Mouse (Mus musculus) embryonic facial prominence, embryonic 10.5 days (tissue): Measurements from ENCODE around the gene Vac14. TPM values are rescaled to one million over a fixed set of nuclear protein-coding genes. Genes with fewer than 3 reads are reported as not detected.

Source experiments
- DNase-seq: peaks from one replicate; pipeline ENCODE4 v3.0.0-alpha.2; 2017; ENCODE audit warnings: low spot score
- H3K27ac ChIP-seq: fragments of 300-500 bp; sonication (generic); replicated peaks from 2 replicates; pipeline ENCODE4 v1.5.1; 2016; ENCODE audit warnings: mild to moderate bottlenecking
- H3K27me3 ChIP-seq: fragments of 300-500 bp; sonication (generic); replicated peaks from 2 replicates; pipeline ENCODE4 v1.6.1; 2016; ENCODE audit warnings: low read depth, mild to moderate bottlenecking; ENCODE audit not compliant: poor library complexity, severe bottlenecking
- H3K36me3 ChIP-seq: fragments of 300-500 bp; sonication (generic); replicated peaks from 2 replicates; pipeline ENCODE4 v1.6.1; 2016; ENCODE audit warnings: mild to moderate bottlenecking, moderate library complexity
- H3K4me1 ChIP-seq: fragments of 300-500 bp; sonication (generic); 2 replicates; pipeline ENCODE4 v1.6.1; 2016
- H3K4me3 ChIP-seq: fragments of 300-500 bp; sonication (generic); 2 replicates; pipeline ENCODE4 v1.5.1; 2016; ENCODE audit warnings: mild to moderate bottlenecking, moderate library complexity
- H3K9me3 ChIP-seq: fragments of 300-500 bp; sonication (generic); 2 replicates; pipeline ENCODE4 v1.6.1; 2016; ENCODE audit warnings: mild to moderate bottlenecking
- WGBS: fragments of 180-500 bp; shearing (Covaris S2); methylation state at CpG from one replicate; pipeline ENCODE4 v1.1.7; 2016; 5-methylcytosine and 5-hydroxymethylcytosine counted together
- polyA plus RNA-seq: library from polyadenylated mRNA; unstranded; fragments of >200 nt; fragmentation: Nextera tagmentation; extraction: Ambion mirVana; gene quantifications from 2 replicates; pipeline ENCODE4 v1.2.1, GENCODE M21; 2016

The Vac14 gene
- polyA plus RNA-seq, 1 experiment from 2014 or later: 26.2 TPM

DNA sequence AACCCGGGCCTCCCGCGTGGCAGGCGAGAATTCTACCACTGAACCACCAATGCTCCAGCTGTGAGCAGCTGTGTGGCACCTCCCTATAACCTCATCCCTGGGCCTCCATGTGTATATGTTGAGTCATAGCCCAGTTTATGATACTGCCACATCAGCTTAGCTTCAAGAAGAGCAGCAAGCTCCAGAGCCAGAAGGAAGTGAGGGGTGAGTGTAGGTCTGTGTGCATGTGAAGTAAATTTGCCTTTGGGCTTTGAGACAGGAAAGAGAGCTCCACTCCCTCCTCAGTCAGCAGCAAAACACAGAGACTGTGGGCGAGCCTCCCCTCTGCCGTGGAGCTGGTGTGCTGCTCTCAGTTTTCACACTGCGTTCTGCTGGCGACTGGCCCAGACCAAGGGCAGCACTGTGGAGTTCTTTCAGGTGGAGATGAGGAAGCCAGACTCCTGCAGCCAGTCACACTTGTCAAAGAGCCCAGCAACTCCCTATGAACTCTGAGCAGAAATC lies 12.2 kb downstream of the Vac14 start:
- 88% methylated on average over 8 of the region's 8 CpGs for WGBS
- DNase-seq: no peak
- Histone ChIP-seq H3K36me3 (peaks cover 46% of the 10 kb centered on the region), H3K9me3 (no peaks in the 10 kb centered on the region), H3K27me3 (no peaks in the 10 kb centered on the region), H3K27ac (no peak overlapping the region), H3K4me3 (no peak overlapping the region), H3K4me1 (no peaks in the 10 kb centered on the region)

- H3K36me3 ChIP-seq: peaks cover 52% of the 10 kb centered on the region
- H3K4me1 ChIP-seq: no peaks in the 10 kb centered on the region
- no peak overlapping the region for H3K27ac ChIP-seq
- H3K27me3 ChIP-seq: no peaks in the 10 kb centered on the region
- no peak overlapping the region for H3K4me3 ChIP-seq
- no peaks in the 10 kb centered on the region for H3K9me3 ChIP-seq
- 92% methylated on average over 7 of the region's 7 CpGs for whole genome bisulfite sequencing
- no peak for DNase-seq
Observed at GRCm38 (mm10) chr8:110631201-110631600, 12.8 kb downstream of the Vac14 start.

GRCm38 (mm10) chr8:110633814-110634213 lies 15.4 kb downstream of the Vac14 start:
- H3K27ac ChIP-seq: no peak overlapping the region
- DNase-seq: no peak
- H3K4me1 ChIP-seq: no peaks in the 10 kb centered on the region
- no peak overlapping the region for H3K4me3 ChIP-seq
- no peaks in the 10 kb centered on the region for H3K27me3 ChIP-seq
- 95% methylated on average over 3 of the region's 3 CpGs for WGBS
- H3K9me3 ChIP-seq: no peaks in the 10 kb centered on the region
- peaks cover 78% of the 10 kb centered on the region for H3K36me3 ChIP-seq

GRCm38 (mm10) chr8:110636182-110636581 lies 17.8 kb downstream of the Vac14 start:
- WGBS: 92% methylated on average over 6 of the region's 6 CpGs
- no peak overlapping the region for H3K4me3 ChIP-seq
- H3K4me1 ChIP-seq: no peaks in the 10 kb centered on the region
- no peaks in the 10 kb centered on the region for H3K27me3 ChIP-seq
- DNase-seq: no peak
- H3K36me3 ChIP-seq: peaks cover 84% of the 10 kb centered on the region
- H3K9me3 ChIP-seq: no peaks in the 10 kb centered on the region
- H3K27ac ChIP-seq: no peak overlapping the region

GRCm38 (mm10) chr8:110642331-110642730 lies 23.9 kb downstream of the Vac14 start:
- Histone ChIP-seq H3K27me3 (no peaks in the 10 kb centered on the region), H3K4me1 (no peaks in the 10 kb centered on the region), H3K36me3 (peaks cover 57% of the 10 kb centered on the region), H3K27ac (no peak overlapping the region), H3K9me3 (no peaks in the 10 kb centered on the region), H3K4me3 (no peak overlapping the region)
- WGBS: 92% methylated on average over 5 of the region's 5 CpGs
- DNase-seq: no peak

GRCm38 (mm10) chr8:110643177-110643576 lies 24.8 kb downstream of the Vac14 start:
- H3K27me3 ChIP-seq: no peaks in the 10 kb centered on the region
- H3K4me1 ChIP-seq: no peaks in the 10 kb centered on the region
- H3K4me3 ChIP-seq: no peak overlapping the region
- no peaks in the 10 kb centered on the region for H3K9me3 ChIP-seq
- no peak for DNase-seq
- no peak overlapping the region for H3K27ac ChIP-seq
- WGBS: 74% methylated on average over 4 of the region's 4 CpGs
- peaks cover 49% of the 10 kb centered on the region for H3K36me3 ChIP-seq

DNA sequence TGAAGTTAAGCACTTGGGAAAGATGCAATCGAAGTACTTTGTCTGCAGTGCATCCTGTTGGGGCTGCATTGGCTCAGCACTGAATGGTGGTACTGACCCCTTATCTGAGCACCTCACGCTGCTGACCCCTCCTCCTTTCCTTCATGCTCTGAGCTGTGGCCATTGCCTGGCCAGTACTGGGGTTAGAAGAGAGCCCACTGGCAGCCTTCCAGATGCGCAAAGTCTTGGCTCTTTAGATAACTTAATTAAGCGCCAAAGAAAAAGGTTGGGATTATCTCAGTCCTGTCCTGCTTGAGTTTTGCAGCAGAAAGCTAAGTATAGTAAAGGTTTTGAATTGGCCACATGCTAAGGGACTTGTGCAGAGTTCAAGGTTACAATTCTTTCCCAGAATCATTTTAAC lies 26.0 kb downstream of the Vac14 start:
- peaks cover 47% of the 10 kb centered on the region for H3K36me3 ChIP-seq
- 88% methylated on average over 4 of the region's 4 CpGs for WGBS
- H3K4me3 ChIP-seq: no peak overlapping the region
- no peaks in the 10 kb centered on the region for H3K27me3 ChIP-seq
- no peak overlapping the region for H3K27ac ChIP-seq
- no peak for DNase-seq
- H3K4me1 ChIP-seq: no peaks in the 10 kb centered on the region
- no peaks in the 10 kb centered on the region for H3K9me3 ChIP-seq

DNA sequence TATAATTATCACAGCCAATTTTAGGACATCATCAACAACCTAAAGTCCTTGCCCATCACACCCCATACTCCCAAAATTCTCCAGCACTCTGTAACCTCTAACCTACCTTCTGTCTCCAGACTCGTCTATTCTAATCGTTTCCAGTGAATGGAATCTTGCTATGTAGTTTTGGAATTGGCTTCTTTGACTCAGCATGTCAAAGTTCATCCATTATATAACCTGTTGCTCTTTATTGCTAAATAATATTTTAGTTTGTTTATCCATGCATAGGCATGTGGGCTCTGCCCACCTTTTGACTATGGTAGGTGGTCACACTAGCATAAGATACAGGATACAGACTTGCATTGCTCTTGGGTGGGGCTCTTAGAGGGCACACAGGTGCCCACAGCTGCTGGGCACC lies 26.5 kb downstream of the Vac14 start:
- Histone ChIP-seq H3K4me3 (no peak overlapping the region), H3K9me3 (no peaks in the 10 kb centered on the region), H3K27me3 (no peaks in the 10 kb centered on the region), H3K36me3 (peaks cover 49% of the 10 kb centered on the region), H3K4me1 (no peaks in the 10 kb centered on the region), H3K27ac (no peak overlapping the region)
- DNase-seq: no peak
- 85% methylated on average over 2 of the region's 2 CpGs for WGBS

- H3K4me1 ChIP-seq: no peaks in the 10 kb centered on the region
- H3K4me3 ChIP-seq: no peak overlapping the region
- no peaks in the 10 kb centered on the region for H3K27me3 ChIP-seq
- no peak overlapping the region for H3K27ac ChIP-seq
- WGBS: 88% methylated on average over 3 of the region's 3 CpGs
- no peaks in the 10 kb centered on the region for H3K9me3 ChIP-seq
- no peak for DNase-seq
- peaks cover 50% of the 10 kb centered on the region for H3K36me3 ChIP-seq
Observed at GRCm38 (mm10) chr8:110645340-110645739, 27.0 kb downstream of the Vac14 start.

GRCm38 (mm10) chr8:110646064-110646463 lies 27.7 kb downstream of the Vac14 start:
- Histone ChIP-seq H3K4me1 (no peaks in the 10 kb centered on the region), H3K27ac (no peak overlapping the region), H3K9me3 (no peaks in the 10 kb centered on the region), H3K4me3 (no peak overlapping the region), H3K36me3 (peaks cover 56% of the 10 kb centered on the region), H3K27me3 (no peaks in the 10 kb centered on the region)
- DNase-seq: peak; percentile 68
- 41% methylated on average over 6 of the region's 6 CpGs for WGBS

GRCm38 (mm10) chr8:110648577-110648976 lies 30.2 kb downstream of the Vac14 start:
- Histone ChIP-seq H3K4me1 (no peaks in the 10 kb centered on the region), H3K27me3 (no peaks in the 10 kb centered on the region), H3K36me3 (peaks cover 60% of the 10 kb centered on the region), H3K9me3 (no peaks in the 10 kb centered on the region), H3K27ac (no peak overlapping the region), H3K4me3 (no peak overlapping the region)
- DNase-seq: no peak
- WGBS: 96% methylated on average over 3 of the region's 3 CpGs

DNA sequence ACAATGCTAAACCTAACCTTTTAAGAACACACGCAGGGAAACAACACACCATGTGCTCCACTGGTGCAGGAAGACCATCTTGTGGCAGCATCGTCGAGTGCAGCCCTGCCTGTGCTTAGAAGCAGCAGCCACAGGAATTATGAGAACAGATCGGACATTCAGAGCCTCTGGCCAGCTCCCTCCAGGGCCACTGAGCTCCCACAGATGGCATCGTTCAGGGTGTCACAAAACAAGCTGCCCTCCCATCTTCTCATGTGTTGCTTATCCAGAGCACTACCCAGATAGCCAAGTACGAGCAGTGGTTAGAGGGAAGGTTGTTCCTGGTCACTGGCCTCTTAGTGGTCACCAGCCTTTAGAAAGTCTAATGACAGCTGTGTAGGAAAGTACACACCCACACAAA lies 30.9 kb downstream of the Vac14 start:
- no peak for DNase-seq
- 92% methylated on average over 6 of the region's 6 CpGs for WGBS
- Histone ChIP-seq H3K9me3 (no peaks in the 10 kb centered on the region), H3K27me3 (no peaks in the 10 kb centered on the region), H3K4me3 (no peak overlapping the region), H3K27ac (no peak overlapping the region), H3K4me1 (no peaks in the 10 kb centered on the region), H3K36me3 (peaks cover 63% of the 10 kb centered on the region)

GRCm38 (mm10) chr8:110650838-110651237 lies 32.5 kb downstream of the Vac14 start:
- WGBS: 87% methylated on average over 9 of the region's 9 CpGs
- no peak for DNase-seq
- H3K27ac ChIP-seq: no peak overlapping the region
- H3K36me3 ChIP-seq: peaks cover 64% of the 10 kb centered on the region
- H3K4me1 ChIP-seq: no peaks in the 10 kb centered on the region
- no peaks in the 10 kb centered on the region for H3K9me3 ChIP-seq
- no peaks in the 10 kb centered on the region for H3K27me3 ChIP-seq
- no peak overlapping the region for H3K4me3 ChIP-seq

GRCm38 (mm10) chr8:110651847-110652246 lies 33.5 kb downstream of the Vac14 start:
- no peak for DNase-seq
- peaks cover 69% of the 10 kb centered on the region for H3K36me3 ChIP-seq
- H3K27ac ChIP-seq: no peak overlapping the region
- no peaks in the 10 kb centered on the region for H3K4me1 ChIP-seq
- H3K27me3 ChIP-seq: no peaks in the 10 kb centered on the region
- no peaks in the 10 kb centered on the region for H3K9me3 ChIP-seq
- H3K4me3 ChIP-seq: no peak overlapping the region
- 92% methylated on average over 4 of the region's 4 CpGs for WGBS
